Mouse (Mus musculus) MEL (cell line): ENCODE data around the gene Ghr.

Experiments used
- CTCF ChIP-seq, 3 experiments: IDR thresholded peaks in 2 of 3; conservative IDR thresholded peaks in 1 of 3; 2 replicates each; pipeline ENCODE4 v1.5.1; 2011 to 2012; ENCODE audit warnings: low read length in 3 of 3, low read depth in 2 of 3, mild to moderate bottlenecking in 2 of 3, improper control_type of control experiment in 1 of 3, inconsistent platforms in 1 of 3, mixed read lengths in 1 of 3, moderate library complexity in 1 of 3; ENCODE audit not compliant: control insufficient read depth in 1 of 3, insufficient read depth in 1 of 3, poor library complexity in 1 of 3, severe bottlenecking in 1 of 3
- ELF1 ChIP-seq: IDR thresholded peaks from 2 replicates; pipeline ENCODE4 v1.6.1; 2014; ENCODE audit warnings: low read depth, mild to moderate bottlenecking, inconsistent platforms, low read length, improper control_type of control experiment, moderate library complexity
- GATA1 ChIP-seq: IDR thresholded peaks from 2 replicates; pipeline ENCODE4 v1.6.1; 2011; ENCODE audit warnings: low read depth, low read length, improper control_type of control experiment
- POLR2A ChIP-seq, 2 experiments: IDR thresholded peaks; 2 replicates each; pipeline ENCODE4 v1.6.1; 2011 to 2012; ENCODE audit warnings: low read length in 2 of 2, mild to moderate bottlenecking in 2 of 2, control low read depth in 1 of 2, improper control_type of control experiment in 1 of 2, low read depth in 1 of 2, moderate library complexity in 1 of 2; ENCODE audit not compliant: control insufficient read depth in 1 of 2, insufficient read depth in 1 of 2, poor library complexity in 1 of 2
- POLR2AphosphoS2 ChIP-seq: IDR thresholded peaks from 2 replicates; pipeline ENCODE4 v1.6.1; 2011; ENCODE audit warnings: low read length, improper control_type of control experiment
- POLR2AphosphoS5 ChIP-seq: IDR thresholded peaks from 2 replicates; pipeline ENCODE4 v1.6.1; 2012; ENCODE audit warnings: low read depth, borderline replicate concordance, mild to moderate bottlenecking, inconsistent platforms, low read length, moderate library complexity, mixed read lengths
- RCOR1 ChIP-seq: IDR thresholded peaks from 2 replicates; pipeline ENCODE4 v1.6.1; 2012; ENCODE audit warnings: low read depth, mild to moderate bottlenecking, inconsistent platforms, low read length, improper control_type of control experiment
- TAL1 ChIP-seq: IDR thresholded peaks from 2 replicates; pipeline ENCODE4 v1.6.1; 2012; ENCODE audit warnings: mild to moderate bottlenecking, inconsistent platforms, low read length, moderate library complexity, mixed read lengths
- USF1 ChIP-seq: IDR thresholded peaks from 2 replicates; pipeline ENCODE4 v1.6.1; 2014; ENCODE audit warnings: low read depth, mild to moderate bottlenecking, inconsistent platforms, low read length, improper control_type of control experiment, moderate library complexity
- ZC3H11A ChIP-seq: IDR thresholded peaks from 2 replicates; pipeline ENCODE4 v1.6.1; 2012; ENCODE audit warnings: low read depth, mild to moderate bottlenecking, inconsistent platforms, low read length, improper control_type of control experiment

DNA sequence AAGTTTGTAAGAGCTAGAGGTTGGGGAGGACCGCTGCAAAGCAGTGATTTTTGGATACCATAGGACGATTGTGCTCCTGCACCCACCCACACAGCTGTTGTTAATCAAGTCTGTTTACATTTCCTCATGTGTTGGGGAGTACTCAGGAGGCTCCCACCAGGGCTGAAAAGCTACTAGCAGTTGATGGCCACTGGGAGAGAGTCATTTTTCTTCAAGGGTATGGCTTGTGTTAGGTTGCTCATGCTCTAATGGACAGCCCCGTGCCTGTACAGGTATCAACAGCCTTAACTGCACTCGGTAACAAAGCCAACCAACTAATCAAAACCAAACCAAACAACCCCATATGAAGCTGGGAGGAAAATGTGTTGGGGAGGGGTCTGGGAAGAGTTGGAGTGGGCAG, 313.8 kb downstream of the Ghr start:
- TF ChIP-seq TAL1 (no peak), RCOR1 (no peak), CTCF (IDR thresholded peaks at IDR 0.05 in 2 of 3, conservative IDR thresholded peaks at IDR 0.05 in 1 of 3; ENCODE audit: control insufficient read depth in 1 of 3, insufficient read depth in 1 of 3, low read depth in 2 of 3, low read length in 3 of 3, poor library complexity in 1 of 3, severe bottlenecking in 1 of 3) (no peak), POLR2AphosphoS5 (no peak), USF1 (no peak), POLR2AphosphoS2 (no peak), ZC3H11A (no peak), ELF1 (no peak), POLR2A (IDR thresholded peaks at IDR 0.05; ENCODE audit: control insufficient read depth in 1 of 2, insufficient read depth in 1 of 2, low read depth in 1 of 2, low read length in 2 of 2, poor library complexity in 1 of 2) (no peak), GATA1 (no peak)
